Mouse (Mus musculus): ENCODE data around the gene Mycs. TPM values are rescaled to one million over a fixed set of nuclear protein-coding genes. Genes with fewer than 3 reads are reported as not detected.

Mycs gene
- total RNA-seq (2014; fragmentation: Nextera tagmentation) (not detected in 2 replicates), total RNA-seq (2017) (0.05 and 0.17 TPM in 2 replicates), polyA plus RNA-seq (2012) (not detected in 2 replicates)

- Histone ChIP-seq H3K27me3 (ENCODE audit: insufficient read depth, low read length) (no peaks in the 10 kb centered on the region), H3K4me3 (ENCODE audit: low read depth, low read length) (no peak within 1 kb of the TSS), H3K9me3 (replicated peaks) (no peaks in the 10 kb centered on the region), H3K4me1 (ENCODE audit: insufficient read depth, low read depth, low read length) (no peaks in the 10 kb centered on the region), H3K36me3 (replicated peaks) (no peaks in the 10 kb centered on the region)
- no peak for TF ChIP-seq GATA1 (IDR thresholded peaks at IDR 0.05; ENCODE audit: borderline replicate concordance, low read length)
- TF ChIP-seq TAL1 (conservative IDR thresholded peaks at IDR 0.05; ENCODE audit: low read depth, low read length): no peak
- no peak for TF ChIP-seq GATA2 (IDR thresholded peaks at IDR 0.05; ENCODE audit: borderline replicate concordance, low read depth, low read length)
- no peak for TF ChIP-seq POLR2AphosphoS5 (IDR thresholded peaks at IDR 0.05; ENCODE audit: insufficient replicate concordance, low read depth, low read length)
- no peak for TF ChIP-seq CTCF (IDR thresholded peaks at IDR 0.05; ENCODE audit: low read depth, low read length)
- ATAC-seq (ENCODE audit: extremely low read depth, insufficient number of reproducible peaks, low FRiP score, poor library complexity, severe bottlenecking): no peak
- DNase-seq (ENCODE audit: low spot score): no peak
Observed at GRCm38 (mm10) chrX:5469165-5469564, at the start of gene Mycs. TSS of gene Mycs (minus strand) at chrX:5469265.

GRCm38 (mm10) chrX:5468022-5468421 is 1.0 kb downstream of the Mycs start:
- Histone ChIP-seq H3K4me3 (ENCODE audit: low read depth, low read length) (no peak overlapping the region), H3K27me3 (ENCODE audit: insufficient read depth, low read length) (no peaks in the 10 kb centered on the region), H3K4me1 (ENCODE audit: insufficient read depth, low read depth, low read length) (no peaks in the 10 kb centered on the region), H3K9me3 (replicated peaks) (no peaks in the 10 kb centered on the region), H3K36me3 (replicated peaks) (no peaks in the 10 kb centered on the region)
- DNase-seq (ENCODE audit: low spot score) (no peak), ATAC-seq (ENCODE audit: extremely low read depth, insufficient number of reproducible peaks, low FRiP score, poor library complexity, severe bottlenecking) (no peak)
- no peak for TF ChIP-seq POLR2AphosphoS5 (IDR thresholded peaks at IDR 0.05; ENCODE audit: insufficient replicate concordance, low read depth, low read length)
- no peak for TF ChIP-seq TAL1 (conservative IDR thresholded peaks at IDR 0.05; ENCODE audit: low read depth, low read length)
- no peak for TF ChIP-seq CTCF (IDR thresholded peaks at IDR 0.05; ENCODE audit: low read depth, low read length)
- no peak for TF ChIP-seq GATA1 (IDR thresholded peaks at IDR 0.05; ENCODE audit: borderline replicate concordance, low read length)
- TF ChIP-seq GATA2 (IDR thresholded peaks at IDR 0.05; ENCODE audit: borderline replicate concordance, low read depth, low read length): no peak

Other genes with a start within 250 kb of the Mycs start
- not detected in 2 replicates for gene Btbd35f7, start 199.8 kb upstream of the Mycs start, total RNA-seq (2014; fragmentation: Nextera tagmentation)
- not detected in 2 replicates for gene Btbd35f7, start 199.8 kb upstream of the Mycs start, total RNA-seq (2017)
- not detected in 2 replicates for gene Btbd35f7, start 199.8 kb upstream of the Mycs start, polyA plus RNA-seq (2012)

All from G1E (cell line).